Mouse (Mus musculus): ENCODE measurements around the gene Gm3776. TPM values are rescaled to one million over a fixed set of nuclear protein-coding genes. Genes with fewer than 3 reads are reported as not detected.
"Not testable (repeated sequence)": the region's sequence is repeated elsewhere in the genome, so short reads cannot be mapped to it uniquely, and the experiment has no call there.

The Gm3776 gene
- polyA plus RNA-seq (2016; fragmentation: Nextera tagmentation; extraction: Ambion mirVana): not detected in 2 replicates

- not testable (repeated sequence) for H3K4me3 ChIP-seq (replicated peaks); ATAC-seq (ENCODE audit: low FRiP score); H3K36me3 ChIP-seq (replicated peaks); H3K27me3 ChIP-seq; H3K9ac ChIP-seq; H3K27ac ChIP-seq; H3K9me3 ChIP-seq; H3K4me1 ChIP-seq; H3K4me2 ChIP-seq
- 84% methylated on average over 2 of the region's 3 CpGs for WGBS
These were observed at the start of gene Gm3776 for GRCm38 (mm10) chr9:78256914-78257313. Gene Gm3776 (plus strand): TSS chr9:78257129.

GRCm38 (mm10) chr9:78208956-78209355, 48.0 kb upstream of the Gm3776 start:
- ATAC-seq (ENCODE audit: low FRiP score): no peak
- Histone ChIP-seq H3K27me3 (no peaks in the 10 kb centered on the region), H3K36me3 (replicated peaks) (no peaks in the 10 kb centered on the region), H3K4me2 (no peak overlapping the region), H3K9ac (no peak overlapping the region), H3K9me3 (no peaks in the 10 kb centered on the region), H3K4me3 (replicated peaks) (no peak overlapping the region), H3K4me1 (no peaks in the 10 kb centered on the region), H3K27ac (no peak overlapping the region)
- WGBS: 76% methylated on average over 4 of the region's 4 CpGs

GRCm38 (mm10) chr9:78210079-78210478, 46.9 kb upstream of the Gm3776 start:
- Histone ChIP-seq H3K4me1 (no peaks in the 10 kb centered on the region), H3K9me3 (no peaks in the 10 kb centered on the region), H3K36me3 (replicated peaks) (no peaks in the 10 kb centered on the region), H3K9ac (no peak overlapping the region), H3K27ac (no peak overlapping the region), H3K4me3 (replicated peaks) (no peak overlapping the region), H3K4me2 (no peak overlapping the region), H3K27me3 (no peaks in the 10 kb centered on the region)
- WGBS: 94% methylated on average over 3 of the region's 3 CpGs
- no peak for ATAC-seq (ENCODE audit: low FRiP score)

- Histone ChIP-seq H3K4me2 (no peak overlapping the region), H3K27me3 (no peaks in the 10 kb centered on the region), H3K36me3 (replicated peaks) (no peaks in the 10 kb centered on the region), H3K27ac (no peak overlapping the region), H3K4me3 (replicated peaks) (no peak overlapping the region), H3K4me1 (no peaks in the 10 kb centered on the region), H3K9me3 (no peaks in the 10 kb centered on the region), H3K9ac (no peak overlapping the region)
- no peak for ATAC-seq (ENCODE audit: low FRiP score)
- WGBS: 85% methylated on average over 2 of the region's 2 CpGs
These were observed 46.1 kb upstream of the Gm3776 start for GRCm38 (mm10) chr9:78210821-78211220.

GRCm38 (mm10) chr9:78211521-78211920, 45.4 kb upstream of the Gm3776 start:
- H3K36me3 ChIP-seq (replicated peaks): no peaks in the 10 kb centered on the region
- no peaks in the 10 kb centered on the region for H3K4me1 ChIP-seq
- 90% methylated on average over 3 of the region's 3 CpGs for WGBS
- no peak overlapping the region for H3K27ac ChIP-seq
- H3K9ac ChIP-seq: no peak overlapping the region
- H3K4me3 ChIP-seq (replicated peaks): no peak overlapping the region
- H3K27me3 ChIP-seq: no peaks in the 10 kb centered on the region
- H3K9me3 ChIP-seq: no peaks in the 10 kb centered on the region
- no peak overlapping the region for H3K4me2 ChIP-seq
- no peak for ATAC-seq (ENCODE audit: low FRiP score)

- H3K36me3 ChIP-seq (replicated peaks): no peaks in the 10 kb centered on the region
- no peak overlapping the region for H3K4me3 ChIP-seq (replicated peaks)
- no peaks in the 10 kb centered on the region for H3K9me3 ChIP-seq
- no peak overlapping the region for H3K27ac ChIP-seq
- ATAC-seq (ENCODE audit: low FRiP score): no peak
- no peaks in the 10 kb centered on the region for H3K4me1 ChIP-seq
- H3K9ac ChIP-seq: no peak overlapping the region
- H3K27me3 ChIP-seq: no peaks in the 10 kb centered on the region
- H3K4me2 ChIP-seq: no peak overlapping the region
- WGBS: 86% methylated on average over 7 of the region's 7 CpGs
These were observed 44.4 kb upstream of the Gm3776 start for GRCm38 (mm10) chr9:78212341-78213049.

GRCm38 (mm10) chr9:78217074-78217473, 39.9 kb upstream of the Gm3776 start:
- Histone ChIP-seq H3K9me3 (no peaks in the 10 kb centered on the region), H3K4me3 (replicated peaks) (no peak overlapping the region), H3K4me2 (no peak overlapping the region), H3K27ac (no peak overlapping the region), H3K27me3 (no peaks in the 10 kb centered on the region), H3K4me1 (no peaks in the 10 kb centered on the region), H3K36me3 (replicated peaks) (no peaks in the 10 kb centered on the region), H3K9ac (no peak overlapping the region)
- 86% methylated on average over 4 of the region's 4 CpGs for WGBS
- no peak for ATAC-seq (ENCODE audit: low FRiP score)

- no peak overlapping the region for H3K27ac ChIP-seq
- no peak for ATAC-seq (ENCODE audit: low FRiP score)
- H3K4me3 ChIP-seq (replicated peaks): no peak overlapping the region
- no peak overlapping the region for H3K9ac ChIP-seq
- H3K4me1 ChIP-seq: no peaks in the 10 kb centered on the region
- 86% methylated on average over 8 of the region's 8 CpGs for WGBS
- H3K9me3 ChIP-seq: no peaks in the 10 kb centered on the region
- no peaks in the 10 kb centered on the region for H3K27me3 ChIP-seq
- H3K36me3 ChIP-seq (replicated peaks): no peaks in the 10 kb centered on the region
- H3K4me2 ChIP-seq: no peak overlapping the region
These were observed 34.3 kb upstream of the Gm3776 start for GRCm38 (mm10) chr9:78222616-78223015.

- Histone ChIP-seq H3K36me3 (replicated peaks) (no peaks in the 10 kb centered on the region), H3K27me3 (no peaks in the 10 kb centered on the region), H3K4me1 (no peaks in the 10 kb centered on the region), H3K4me2 (no peak overlapping the region), H3K4me3 (replicated peaks) (no peak overlapping the region), H3K27ac (no peak overlapping the region), H3K9me3 (no peaks in the 10 kb centered on the region), H3K9ac (no peak overlapping the region)
- 74% methylated on average over 10 of the region's 10 CpGs for WGBS
- no peak for ATAC-seq (ENCODE audit: low FRiP score)
These were observed 33.6 kb upstream of the Gm3776 start for GRCm38 (mm10) chr9:78223221-78223902.

GRCm38 (mm10) chr9:78224418-78224817, 32.5 kb upstream of the Gm3776 start:
- Histone ChIP-seq H3K9me3 (no peaks in the 10 kb centered on the region), H3K36me3 (replicated peaks) (no peaks in the 10 kb centered on the region), H3K4me3 (replicated peaks) (no peak overlapping the region), H3K27me3 (no peaks in the 10 kb centered on the region), H3K4me1 (no peaks in the 10 kb centered on the region), H3K9ac (no peak overlapping the region), H3K27ac (no peak overlapping the region), H3K4me2 (no peak overlapping the region)
- WGBS: 93% methylated on average over 2 of the region's 2 CpGs
- ATAC-seq (ENCODE audit: low FRiP score): no peak

- WGBS: 89% methylated on average over 11 of the region's 11 CpGs
- Histone ChIP-seq H3K9me3 (no peaks in the 10 kb centered on the region), H3K9ac (no peak overlapping the region), H3K27ac (no peak overlapping the region), H3K4me2 (no peak overlapping the region), H3K4me1 (no peaks in the 10 kb centered on the region), H3K27me3 (no peaks in the 10 kb centered on the region), H3K36me3 (replicated peaks) (no peaks in the 10 kb centered on the region), H3K4me3 (replicated peaks) (no peak overlapping the region)
- ATAC-seq (ENCODE audit: low FRiP score): no peak
These were observed 31.6 kb upstream of the Gm3776 start for GRCm38 (mm10) chr9:78225304-78225703.

- no peak overlapping the region for H3K4me3 ChIP-seq (replicated peaks)
- no peaks in the 10 kb centered on the region for H3K9me3 ChIP-seq
- no peak overlapping the region for H3K27ac ChIP-seq
- no peak overlapping the region for H3K9ac ChIP-seq
- no peak overlapping the region for H3K4me2 ChIP-seq
- 90% methylated on average over 2 of the region's 2 CpGs for WGBS
- ATAC-seq (ENCODE audit: low FRiP score): no peak
- H3K36me3 ChIP-seq (replicated peaks): no peaks in the 10 kb centered on the region
- no peaks in the 10 kb centered on the region for H3K4me1 ChIP-seq
- no peaks in the 10 kb centered on the region for H3K27me3 ChIP-seq
These were observed 28.8 kb upstream of the Gm3776 start for GRCm38 (mm10) chr9:78228122-78228521.

GRCm38 (mm10) chr9:78229658-78230057, 27.3 kb upstream of the Gm3776 start:
- not testable (repeated sequence) for H3K4me1 ChIP-seq; H3K36me3 ChIP-seq (replicated peaks); H3K4me2 ChIP-seq; H3K9ac ChIP-seq; ATAC-seq (ENCODE audit: low FRiP score); H3K4me3 ChIP-seq (replicated peaks); H3K9me3 ChIP-seq; H3K27ac ChIP-seq; H3K27me3 ChIP-seq
- 71% methylated on average over 3 of the region's 3 CpGs for WGBS
